Mouse (Mus musculus) liver, postnatal 0 days (tissue): ENCODE results near the gene Chst12. TPM values are rescaled to one million over a fixed set of nuclear protein-coding genes. Genes with fewer than 3 reads are reported as not detected.

ENCODE experiments used
- ATAC-seq: fragments of 200-750 bp; cut with Nextera tagmentation; 2 replicates; pipeline ENCODE4 v1.8.0; 2017; ENCODE audit warnings: mild to moderate bottlenecking, moderate library complexity
- DNase-seq: peaks from one replicate; pipeline ENCODE4 v3.0.0-alpha.2; 2016
- H3K27ac ChIP-seq: fragments of 300-500 bp; sonication (generic); 2 replicates; pipeline ENCODE4 v1.5.1; 2014; ENCODE audit warnings: antibody characterized with exemption, moderate library complexity, mild to moderate bottlenecking, low read depth
- H3K27me3 ChIP-seq: fragments of 300-500 bp; sonication (generic); 2 replicates; pipeline ENCODE4 v1.6.1; 2014; ENCODE audit warnings: low read length, control low read depth, mixed read lengths; ENCODE audit not compliant: insufficient read depth
- H3K36me3 ChIP-seq: fragments of 300-500 bp; sonication (generic); replicated peaks from 2 replicates; pipeline ENCODE4 v1.6.1; 2014; ENCODE audit warnings: mild to moderate bottlenecking, control low read depth, low read length, moderate library complexity, mixed read lengths; ENCODE audit not compliant: insufficient read depth
- H3K4me1 ChIP-seq: fragments of 300-500 bp; sonication (generic); 2 replicates; pipeline ENCODE4 v1.6.1; 2014; ENCODE audit warnings: antibody characterized with exemption, mild to moderate bottlenecking, control low read depth; ENCODE audit not compliant: insufficient read depth
- H3K4me2 ChIP-seq: fragments of 300-500 bp; sonication (generic); 2 replicates; pipeline ENCODE4 v1.6.1; 2014; ENCODE audit warnings: low read depth, mild to moderate bottlenecking, low read length, moderate library complexity, mixed read lengths
- H3K4me3 ChIP-seq: fragments of 300-500 bp; sonication (generic); 2 replicates; pipeline ENCODE4 v1.5.1; 2014; ENCODE audit warnings: low read depth, low read length
- H3K9ac ChIP-seq: fragments of 300-500 bp; sonication (generic); replicated peaks from 2 replicates; pipeline ENCODE4 v1.6.1; 2014; ENCODE audit warnings: mild to moderate bottlenecking, moderate library complexity
- H3K9me3 ChIP-seq: fragments of 300-500 bp; sonication (generic); 2 replicates; pipeline ENCODE4 v1.6.1; 2016; ENCODE audit warnings: mild to moderate bottlenecking, control low read depth, low read length, mixed read lengths
- CTCF ChIP-seq: sonication (generic); IDR thresholded peaks from 2 replicates; pipeline ENCODE4 v1.5.1; 2016; ENCODE audit warnings: antibody characterized with exemption, low read depth
- EP300 ChIP-seq: IDR thresholded peaks from 2 replicates; pipeline ENCODE4 v1.6.1; 2016; ENCODE audit warnings: antibody characterized with exemption, low read depth, mild to moderate bottlenecking
- WGBS: fragments of 180-500 bp; shearing (Covaris S2); extraction: QIAGEN DNeasy Blood & Tissue Kit; methylation state at CpG from one replicate; pipeline ENCODE4 v1.1.7; 2014; ENCODE audit not compliant: insufficient replicate concordance; 5-methylcytosine and 5-hydroxymethylcytosine counted together
- polyA plus RNA-seq: library from polyadenylated mRNA; unstranded; fragments of >200 nt; fragmentation: Nextera tagmentation; extraction: Ambion mirVana; gene quantifications from 2 replicates; pipeline ENCODE4 v1.2.1, GENCODE M21; 2015

The Chst12 gene
- polyA plus RNA-seq, 1 experiment from 2014 or later: 8.6 TPM

DNA sequence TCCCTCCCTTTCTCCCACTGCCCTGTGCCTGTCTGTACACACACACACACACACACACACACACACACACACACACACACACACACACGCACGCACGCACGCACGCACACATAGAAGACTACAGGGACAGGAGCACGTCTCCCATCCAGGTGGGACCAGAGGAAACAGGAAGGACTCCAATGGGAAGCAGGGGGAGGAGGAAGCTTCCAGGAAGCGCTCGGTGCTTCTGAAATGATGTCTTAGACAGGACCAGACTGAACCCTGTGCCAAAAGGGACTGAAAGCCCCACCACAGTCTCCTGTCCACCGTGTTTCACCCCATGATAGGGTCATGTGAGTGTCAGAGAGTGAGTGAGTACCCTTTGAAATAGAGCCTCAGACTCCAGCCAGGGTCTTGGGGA lies 57.3 kb downstream of the Chst12 start:
- H3K4me2 ChIP-seq: no peak overlapping the region
- no peak overlapping the region for H3K4me3 ChIP-seq
- DNase-seq: no peak
- no peak overlapping the region for H3K9ac ChIP-seq
- peaks cover 10% of the 10 kb centered on the region; the same call in 1 of the 2 replicates for H3K4me1 ChIP-seq
- H3K9me3 ChIP-seq: no peaks in the 10 kb centered on the region
- no peaks in the 10 kb centered on the region for H3K27me3 ChIP-seq
- TF ChIP-seq EP300 (no peak), CTCF (no peak)
- H3K36me3 ChIP-seq: no peaks in the 10 kb centered on the region
- no peak for ATAC-seq
- WGBS: 71% methylated on average over 9 of the region's 9 CpGs
- H3K27ac ChIP-seq: no peak overlapping the region

DNA sequence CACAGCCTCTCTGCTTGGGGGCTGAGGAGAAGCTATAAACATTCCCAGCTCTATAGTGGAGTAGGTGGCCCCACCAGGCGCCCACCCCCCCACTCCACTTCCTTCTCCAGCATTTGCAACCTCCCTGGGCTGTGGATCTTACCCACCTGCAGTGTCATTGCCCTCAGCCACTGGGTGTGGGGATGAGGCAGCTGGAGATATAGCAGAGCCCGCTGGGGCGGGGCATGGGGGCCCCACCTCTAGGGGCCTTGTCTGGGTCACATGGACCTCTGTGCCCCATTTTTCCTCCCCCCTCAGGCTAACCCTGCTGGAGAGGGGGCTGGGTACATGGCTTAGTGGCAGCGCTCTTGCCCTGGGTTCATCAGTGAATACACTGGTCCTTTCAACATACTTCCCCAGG lies 59.5 kb downstream of the Chst12 start, which contains the start of gene Grifin:
Gene Grifin, minus strand, starts transcription at position 176 of the 400 bp plus-strand sequence.
- H3K4me2 ChIP-seq: no peak within 1 kb of the TSS

DNA sequence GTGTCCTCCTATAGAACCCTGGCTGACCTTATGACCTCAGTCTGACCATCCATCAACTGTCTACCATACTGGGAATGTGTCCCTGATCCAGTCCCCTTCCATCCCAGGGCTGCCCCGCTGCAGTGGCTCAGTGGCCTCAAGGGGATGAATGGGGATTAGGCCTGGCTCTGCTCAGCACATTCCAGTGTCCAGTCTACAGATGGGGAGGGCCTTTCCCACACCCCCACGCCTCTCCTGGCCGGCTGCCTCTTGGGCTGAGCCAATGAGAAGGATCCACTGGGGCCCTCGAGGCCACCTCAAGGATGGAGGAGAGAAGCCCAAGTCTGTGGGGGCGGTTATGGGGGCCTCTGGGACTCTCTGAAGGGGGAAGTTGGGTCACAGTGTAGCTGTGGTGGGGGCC lies 60.1 kb downstream of the Chst12 start:
- H3K4me3 ChIP-seq: no peak overlapping the region
- no peak for DNase-seq
- H3K27me3 ChIP-seq: no peaks in the 10 kb centered on the region
- peaks cover 13% of the 10 kb centered on the region; the same call in 1 of the 2 replicates for H3K4me1 ChIP-seq
- no peaks in the 10 kb centered on the region for H3K9me3 ChIP-seq
- H3K36me3 ChIP-seq: no peaks in the 10 kb centered on the region
- H3K4me2 ChIP-seq: no peak overlapping the region
- no peak for TF ChIP-seq CTCF
- TF ChIP-seq EP300: no peak
- no peak overlapping the region for H3K9ac ChIP-seq
- 57% methylated on average over 5 of the region's 5 CpGs for WGBS
- no peak for ATAC-seq
- H3K27ac ChIP-seq: no peak overlapping the region

More for the DNA sequence above, 59.5 kb downstream of the Chst12 start, which contains the start of gene Grifin:
- Histone ChIP-seq H3K36me3 (no peaks in the 10 kb centered on the region), H3K27ac (no peak within 1 kb of the TSS), H3K4me3 (no peak within 1 kb of the TSS), H3K27me3 (no peaks in the 10 kb centered on the region), H3K9me3 (no peaks in the 10 kb centered on the region), H3K4me1 (peaks cover 13% of the 10 kb centered on the region; the same call in 1 of the 2 replicates), H3K9ac (no peak within 1 kb of the TSS)
- no peak for DNase-seq
- ATAC-seq: no peak
- 61% methylated on average over 4 of the region's 4 CpGs for WGBS
- TF ChIP-seq EP300 (no peak), CTCF (no peak)

DNA sequence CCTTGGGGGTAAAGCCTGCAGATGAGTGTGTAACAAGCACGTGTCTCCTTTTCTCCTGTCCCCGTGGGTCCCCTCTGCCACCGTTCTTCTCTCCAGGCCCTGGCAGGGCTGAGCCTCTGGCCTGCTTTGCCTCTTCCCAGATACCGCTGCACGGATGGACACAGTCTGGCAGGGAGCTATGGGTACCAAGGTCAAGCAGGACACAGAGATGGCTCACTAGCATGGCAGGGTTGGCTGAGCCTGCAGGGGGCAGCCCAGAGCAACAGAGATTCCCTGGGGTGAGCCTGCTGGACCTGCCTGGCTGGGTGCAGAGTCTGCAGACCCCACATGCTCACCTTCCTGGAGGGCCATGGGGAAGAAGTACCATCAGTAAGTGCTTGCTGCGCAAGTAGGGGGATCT lies 60.5 kb downstream of the Chst12 start:
- H3K36me3 ChIP-seq: no peaks in the 10 kb centered on the region
- peak; percentile 61 for DNase-seq
- ATAC-seq: no peak
- 62% methylated on average over 6 of the region's 6 CpGs for WGBS
- no peaks in the 10 kb centered on the region for H3K27me3 ChIP-seq
- H3K27ac ChIP-seq: no peak overlapping the region
- H3K9me3 ChIP-seq: no peaks in the 10 kb centered on the region
- H3K4me2 ChIP-seq: no peak overlapping the region
- TF ChIP-seq EP300 (no peak), CTCF (peak; percentile 68)
- H3K9ac ChIP-seq: no peak overlapping the region
- peaks cover 13% of the 10 kb centered on the region; the same call in 1 of the 2 replicates for H3K4me1 ChIP-seq
- H3K4me3 ChIP-seq: no peak overlapping the region

DNA sequence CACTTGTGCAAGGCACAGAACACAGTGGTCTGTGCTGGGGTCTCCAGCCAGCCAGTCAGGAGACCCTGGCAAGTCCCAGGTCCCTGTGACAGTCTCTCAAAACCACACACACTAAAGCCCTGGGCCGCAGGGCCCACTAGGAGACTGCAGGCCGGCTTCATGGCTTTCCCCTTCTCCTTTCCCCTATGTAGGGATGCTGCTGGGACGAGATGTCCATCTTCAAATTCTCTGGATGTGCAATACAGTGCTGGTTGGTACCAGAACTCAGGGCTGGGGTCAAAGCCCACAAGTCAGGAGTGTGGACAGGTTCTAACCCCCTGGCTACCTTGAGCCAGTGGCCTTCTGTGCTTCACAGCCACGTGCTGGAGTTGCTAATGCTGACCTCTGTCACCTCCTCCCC lies 60.9 kb downstream of the Chst12 start:
- DNase-seq: peak; percentile 12
- TF ChIP-seq EP300 (no peak), CTCF (no peak)
- no peak overlapping the region for H3K9ac ChIP-seq
- H3K27me3 ChIP-seq: no peaks in the 10 kb centered on the region
- H3K4me3 ChIP-seq: no peak overlapping the region
- WGBS: 71% methylated on average over 4 of the region's 4 CpGs
- H3K27ac ChIP-seq: no peak overlapping the region
- no peaks in the 10 kb centered on the region for H3K9me3 ChIP-seq
- no peaks in the 10 kb centered on the region for H3K36me3 ChIP-seq
- no peak overlapping the region for H3K4me2 ChIP-seq
- no peak for ATAC-seq
- H3K4me1 ChIP-seq: peaks cover 13% of the 10 kb centered on the region; the same call in 1 of the 2 replicates

DNA sequence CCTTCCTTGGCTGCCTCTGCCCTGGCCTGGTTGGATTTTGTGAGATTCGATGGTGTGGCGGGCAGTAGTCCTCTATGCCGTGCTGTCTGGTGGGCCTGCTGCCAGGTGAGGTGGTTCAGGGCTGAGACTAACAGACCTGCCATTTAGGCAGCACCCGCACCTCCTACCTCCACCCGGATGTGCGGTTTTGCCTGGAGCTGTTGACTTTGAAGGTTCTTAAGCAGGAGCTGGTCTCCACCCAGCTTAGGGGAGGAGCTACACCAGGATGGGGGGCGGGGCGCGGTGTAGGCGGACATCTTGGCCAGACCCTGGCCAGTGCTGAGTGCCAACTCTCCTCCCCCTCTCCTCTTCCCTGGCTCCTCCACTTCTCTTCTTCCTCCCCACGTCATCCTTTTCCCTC lies 62.0 kb downstream of the Chst12 start:
- 0 out of 2 replicates have a peak, but pooled peaks have one; percentile 49 for ATAC-seq
- peaks cover 13% of the 10 kb centered on the region; the same call in 1 of the 2 replicates for H3K4me1 ChIP-seq
- H3K36me3 ChIP-seq: no peaks in the 10 kb centered on the region

More for the DNA sequence above, 62.0 kb downstream of the Chst12 start:
- Histone ChIP-seq H3K9ac (no peak overlapping the region), H3K27ac (no peak overlapping the region), H3K4me2 (no peak overlapping the region), H3K4me3 (no peak overlapping the region), H3K27me3 (no peaks in the 10 kb centered on the region), H3K9me3 (no peaks in the 10 kb centered on the region)
- 28% methylated on average over 11 of the region's 11 CpGs for WGBS
- TF ChIP-seq CTCF (no peak), EP300 (no peak)
- DNase-seq: peak; percentile 69
